Mouse (Mus musculus) forelimb bud, embryonic 11.5 days (tissue): ENCODE data around the gene Plod1.

ENCODE experiments used
- DNase-seq: peaks from one replicate; pipeline ENCODE4 v3.0.0-alpha.2; 2012; ENCODE audit warnings: low read depth, low spot score

The Plod1 gene

DNA sequence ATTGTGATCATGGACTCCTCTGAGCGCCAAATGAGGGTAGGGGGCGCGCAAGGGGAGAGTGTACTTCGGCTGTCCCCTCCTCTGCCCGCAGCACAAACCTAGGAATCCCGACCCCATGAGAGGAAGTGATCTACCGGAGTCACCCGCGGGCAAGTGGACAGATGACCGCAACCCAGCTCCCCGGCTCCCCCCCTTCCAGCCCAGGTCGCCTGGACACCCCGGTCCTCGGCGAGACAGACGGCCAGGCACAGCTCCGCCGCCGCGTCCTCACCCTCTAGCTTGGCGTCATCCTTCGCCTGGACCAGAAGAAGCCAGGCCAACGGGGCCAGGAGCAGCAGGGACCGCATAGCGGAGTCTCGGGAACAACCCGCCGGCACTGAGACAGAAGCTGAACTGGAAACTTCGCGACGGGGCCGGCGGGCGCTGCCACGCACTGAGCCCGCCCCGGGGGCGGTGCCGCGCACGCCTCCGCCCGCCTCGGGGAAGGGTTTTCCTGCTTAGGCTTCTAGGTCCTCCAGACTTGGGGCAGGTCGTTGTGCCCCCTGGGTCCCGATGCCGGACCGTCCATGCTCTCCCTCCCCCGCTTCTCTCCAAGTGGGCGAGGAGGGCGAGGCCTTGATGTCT, at the start of gene Plod1:
Gene Plod1 (minus strand): TSS at position 437 of the 624 bp plus-strand sequence.
- DNase-seq = peak; percentile 70

DNA sequence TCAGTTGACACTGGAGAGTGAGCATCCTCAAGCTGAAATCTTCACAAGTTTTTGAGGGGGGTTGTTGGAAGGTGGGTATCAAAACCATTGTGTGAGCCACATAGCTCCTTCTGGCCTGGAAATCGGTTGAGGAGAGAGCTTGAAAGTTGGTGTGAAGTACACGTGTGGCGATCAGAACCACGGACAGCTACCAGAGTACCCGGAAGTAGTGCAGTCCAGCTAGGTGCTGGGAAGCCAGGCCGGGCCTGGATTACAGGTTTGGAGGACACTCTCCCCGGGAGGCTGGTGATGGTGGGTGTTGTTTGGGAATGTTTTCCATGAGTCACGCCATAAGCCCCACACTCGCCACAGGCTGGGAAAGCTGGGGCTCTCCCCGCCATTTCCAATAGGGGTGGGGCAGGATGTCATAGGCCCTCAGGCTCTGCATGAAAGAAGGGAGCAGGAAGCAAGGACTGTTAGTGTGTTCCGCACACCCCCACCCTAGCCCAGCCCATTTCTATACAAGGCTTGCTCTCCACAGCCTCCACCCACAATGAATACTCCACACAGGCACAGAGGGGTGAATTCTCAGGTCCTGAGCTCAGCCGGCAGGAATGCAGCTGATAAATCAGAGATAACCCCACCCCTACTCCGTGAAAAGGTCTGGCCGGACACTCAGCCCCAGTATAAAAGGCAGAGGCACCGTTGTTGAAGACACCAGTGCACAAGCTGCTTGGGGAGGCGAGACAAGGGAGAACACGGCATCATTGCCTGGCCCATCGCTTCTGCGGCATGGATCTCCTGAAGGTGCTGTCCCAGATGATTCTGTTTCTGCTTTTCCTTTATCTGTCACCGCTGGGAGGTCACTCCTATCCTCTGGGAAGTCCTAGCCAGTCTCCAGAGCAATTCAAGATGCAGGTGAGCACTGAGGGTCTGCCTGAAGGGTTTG, 48.9 kb upstream of the Plod1 start, which contains the start of gene Nppb:
Gene Nppb (plus strand): TSS at position 584 of the 928 bp plus-strand sequence.
- peak; percentile 69 for DNase-seq

DNA sequence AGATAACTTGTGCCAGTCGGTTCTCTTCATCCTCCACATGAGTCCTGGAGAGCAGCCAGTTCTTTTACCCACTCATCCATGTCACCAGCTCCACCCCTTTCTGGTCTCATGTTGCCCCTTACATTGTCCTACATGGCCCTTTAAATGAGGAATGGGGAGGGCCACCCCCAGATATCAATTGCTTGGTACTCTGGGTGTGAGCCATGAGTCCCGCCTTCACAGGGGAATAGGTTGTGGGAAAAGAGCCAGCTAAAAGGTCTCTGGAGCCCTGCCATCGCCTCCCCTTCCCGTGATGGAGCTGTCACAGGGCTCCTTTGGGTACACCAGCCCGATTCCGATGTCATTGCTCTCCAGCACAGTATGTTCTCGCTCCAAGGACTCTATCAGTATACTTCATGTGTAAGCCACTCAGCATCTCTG, 42.9 kb upstream of the Plod1 start:
- no peak for DNase-seq

DNA sequence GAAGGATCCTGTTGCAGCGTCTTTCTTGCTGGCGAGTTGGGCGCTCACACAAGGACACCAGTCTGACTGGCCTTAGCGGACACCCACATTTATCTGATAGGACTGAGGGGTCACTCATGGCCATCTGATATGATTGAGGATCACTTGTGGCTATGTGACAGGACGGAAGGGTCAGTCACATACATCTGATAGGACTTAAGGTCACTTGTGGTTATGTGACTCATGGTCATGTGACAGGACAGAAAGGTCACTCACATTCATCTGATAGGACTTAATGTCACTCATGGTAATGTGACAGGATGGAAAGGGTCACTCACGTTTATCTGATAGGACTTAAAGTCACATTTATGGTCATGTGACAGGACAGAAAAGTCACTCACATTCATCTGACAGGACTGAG, 41.8 kb upstream of the Plod1 start:
- DNase-seq = no peak

DNA sequence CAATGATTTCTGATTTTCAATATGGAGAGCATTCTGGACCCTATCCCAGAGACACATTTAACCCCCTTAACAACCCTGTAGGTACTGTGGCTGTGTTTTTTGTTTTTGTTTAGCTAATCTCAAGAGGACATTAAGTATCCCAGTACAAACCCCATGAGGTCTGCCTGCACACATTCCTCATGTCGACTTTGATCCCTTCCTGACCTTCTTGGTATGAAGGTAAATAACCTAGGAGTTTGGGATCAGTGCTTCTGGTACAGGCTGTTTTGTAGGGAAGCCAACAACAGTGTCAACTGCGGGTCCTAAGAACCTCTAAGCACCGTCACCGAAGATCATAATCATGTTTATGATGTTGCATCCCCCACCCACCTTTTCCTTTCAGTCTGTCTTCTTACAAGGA, 41.2 kb upstream of the Plod1 start:
- no peak for DNase-seq

DNA sequence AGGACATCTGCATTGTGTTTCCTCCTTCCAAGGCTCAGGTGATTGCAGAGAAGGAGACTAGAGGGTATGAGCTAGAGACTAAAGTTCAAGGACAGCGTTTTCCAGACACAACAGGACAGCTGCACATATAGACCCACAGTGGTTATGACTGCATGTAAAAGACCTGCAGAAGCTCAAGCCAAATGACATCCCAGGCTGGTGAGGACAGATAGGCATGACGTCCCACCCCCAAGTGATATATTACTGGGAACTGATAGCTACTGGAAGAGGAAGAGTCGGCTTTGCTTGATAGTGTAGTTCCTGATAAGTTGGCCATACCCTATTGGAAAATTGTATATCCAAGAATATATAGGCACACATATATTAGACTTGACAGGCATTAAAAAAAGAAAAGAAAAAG, 39.7 kb upstream of the Plod1 start:
- no peak for DNase-seq

DNA sequence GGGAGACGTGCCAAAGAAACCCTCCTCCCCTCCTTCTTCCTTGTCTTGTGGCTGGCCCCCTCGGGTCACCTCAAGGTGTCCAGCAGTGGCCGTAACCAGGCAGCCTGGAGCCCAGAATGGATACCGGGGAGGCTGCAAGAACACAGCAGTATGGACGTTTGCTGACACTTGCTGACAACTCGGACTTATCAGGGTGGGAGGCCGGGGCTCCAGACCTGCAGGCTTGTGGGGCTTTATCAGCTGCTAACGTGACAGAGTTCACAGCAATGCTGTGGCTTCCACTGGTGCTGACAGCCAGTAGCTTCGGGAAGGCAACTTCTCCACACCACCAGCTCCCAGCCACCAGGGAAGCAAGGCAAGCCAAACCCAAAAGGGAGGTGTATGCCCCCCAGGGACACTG, 32.8 kb upstream of the Plod1 start:
- DNase-seq = no peak

DNA sequence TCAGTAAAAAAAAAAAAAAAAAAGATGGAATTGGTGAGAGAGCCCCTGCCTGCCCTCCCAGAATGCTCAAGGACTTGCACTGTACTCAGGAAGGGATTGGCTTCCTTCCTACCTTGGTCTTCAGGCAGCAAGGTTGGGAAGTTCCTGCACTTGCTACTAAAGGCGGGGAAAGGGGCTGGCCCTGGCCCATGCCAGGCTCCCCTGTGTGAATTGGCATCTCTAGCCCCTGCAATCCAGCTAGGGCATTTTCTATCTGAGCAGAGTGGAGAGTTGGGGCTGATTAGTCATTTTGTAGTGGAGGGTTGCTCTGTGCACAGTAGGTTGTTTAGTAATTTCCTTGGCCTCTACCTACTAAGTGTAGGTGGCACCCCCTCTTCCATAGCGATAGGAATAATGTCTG, 32.2 kb upstream of the Plod1 start:
- DNase-seq = no peak

DNA sequence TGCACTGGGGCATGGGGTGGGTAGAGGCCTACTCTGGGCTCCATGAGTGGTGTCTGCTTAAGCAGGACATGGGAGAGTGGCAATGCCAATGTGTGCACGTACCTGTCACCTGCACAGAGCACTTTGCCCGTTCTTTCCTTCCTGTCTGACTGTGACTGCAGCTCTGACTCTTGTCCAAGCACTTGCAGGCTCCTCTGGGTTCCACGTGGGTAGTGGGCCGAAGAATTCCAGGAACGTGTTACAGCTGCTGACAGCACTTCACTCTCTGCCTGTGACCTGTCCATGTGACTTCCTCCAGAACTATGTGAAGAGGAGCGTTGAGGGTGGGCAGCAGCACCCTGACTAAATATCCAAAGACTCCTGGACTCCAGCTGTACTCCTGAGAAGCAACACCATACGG, 29.1 kb upstream of the Plod1 start:
- DNase-seq = no peak

DNA sequence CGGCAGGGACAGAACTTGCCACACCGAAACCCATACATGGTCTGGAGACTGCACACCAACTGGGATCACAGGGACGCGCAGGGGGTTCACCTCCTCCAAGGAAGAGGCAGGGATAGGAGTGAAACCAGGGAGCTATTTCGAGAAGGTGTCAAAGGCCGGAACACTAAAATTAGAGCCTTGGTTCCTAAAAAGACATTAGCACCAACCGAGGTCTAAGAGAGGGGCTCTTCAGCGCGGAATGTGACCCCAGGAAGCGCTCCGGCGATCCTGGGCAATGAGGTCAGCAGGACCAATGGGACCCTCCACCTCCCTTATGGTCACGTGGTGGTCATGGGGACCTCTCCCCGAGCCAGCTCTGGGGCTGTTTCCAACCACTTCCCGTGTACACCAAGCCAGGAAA, 27.1 kb upstream of the Plod1 start:
- DNase-seq = no peak

DNA sequence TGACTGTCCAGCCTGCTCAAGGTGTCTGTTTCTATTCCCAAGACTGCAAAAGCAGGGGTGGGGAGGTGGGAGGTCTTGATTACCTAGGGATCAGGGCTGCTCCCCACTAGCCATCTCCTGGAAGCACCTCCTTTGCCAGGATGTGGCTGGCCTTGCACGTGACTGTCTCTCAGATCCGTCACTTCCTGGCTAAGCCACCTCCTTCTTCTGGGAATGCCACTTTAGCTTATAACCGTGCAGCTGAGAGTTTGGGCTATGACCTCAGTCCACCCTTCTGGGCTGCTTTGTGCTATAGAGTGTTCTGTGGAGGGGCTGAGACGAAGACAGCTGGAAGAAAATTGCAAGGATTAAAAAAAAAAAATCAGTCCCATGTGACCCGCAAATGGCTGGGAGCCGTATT, 26.2 kb upstream of the Plod1 start:
- no peak for DNase-seq

DNA sequence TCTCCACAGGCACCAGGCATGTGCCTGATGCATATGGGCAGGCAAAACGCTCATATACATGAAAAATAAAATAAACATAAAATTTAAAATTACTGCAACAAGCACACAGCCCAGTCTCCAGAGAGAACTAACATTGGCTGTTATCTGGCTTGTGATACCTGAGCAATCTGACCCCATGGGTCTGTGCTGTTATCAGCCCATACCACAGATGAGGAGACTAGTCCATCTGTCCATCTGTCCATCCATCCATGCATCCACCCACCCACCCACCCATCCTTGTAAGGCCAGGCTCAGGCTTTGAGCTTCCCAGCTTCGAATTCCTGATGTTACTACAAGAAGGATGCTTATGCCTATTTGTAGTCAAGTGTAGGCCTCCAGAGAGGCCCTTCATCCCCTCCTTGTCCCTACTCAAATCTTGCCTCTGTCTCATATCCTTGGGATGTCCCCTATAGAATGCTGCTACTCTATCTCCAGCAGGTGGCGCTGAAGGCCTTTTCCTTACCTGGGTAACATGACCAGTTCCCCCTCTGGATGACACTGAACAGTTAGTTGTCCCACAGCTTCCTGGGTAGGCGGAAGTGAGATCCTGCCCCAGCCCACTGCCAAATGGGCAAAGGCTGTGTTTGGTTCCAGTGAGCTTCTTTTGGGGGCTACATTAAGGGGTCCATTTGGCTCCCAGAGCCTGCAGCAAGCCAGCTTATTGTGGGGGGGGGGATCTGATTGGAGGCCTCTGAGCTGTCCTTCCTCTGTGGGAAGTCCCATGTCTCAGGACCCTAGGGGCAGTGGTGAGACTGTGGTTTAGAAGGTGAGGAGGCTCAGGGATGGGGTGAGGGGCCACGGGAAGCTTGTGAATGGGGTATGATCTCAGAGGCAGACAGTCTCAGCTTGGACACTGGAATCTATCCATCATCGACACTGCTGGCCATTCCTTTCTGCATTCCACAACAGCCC, 23.6 kb upstream of the Plod1 start:
- DNase-seq = peak; percentile 74

DNA sequence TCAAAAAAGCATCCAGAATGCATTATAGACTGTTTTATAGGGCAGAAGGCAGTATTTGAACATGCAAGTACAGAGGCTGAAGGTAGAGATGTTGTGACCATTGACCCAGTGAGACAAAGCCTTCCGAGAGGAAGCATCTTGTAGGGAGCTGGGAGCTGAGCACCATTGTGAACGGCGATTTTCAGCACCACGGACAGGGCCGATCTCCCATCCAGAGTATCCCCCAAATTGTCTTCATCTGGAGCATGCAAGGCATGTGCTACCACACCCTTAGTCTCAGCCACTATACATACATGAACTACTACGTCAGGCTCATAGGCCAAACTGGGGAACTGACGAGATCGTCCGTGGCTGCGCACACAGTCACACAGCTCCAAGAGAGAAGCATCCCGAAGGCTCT, 20.6 kb upstream of the Plod1 start:
- peak; percentile 73 for DNase-seq

DNA sequence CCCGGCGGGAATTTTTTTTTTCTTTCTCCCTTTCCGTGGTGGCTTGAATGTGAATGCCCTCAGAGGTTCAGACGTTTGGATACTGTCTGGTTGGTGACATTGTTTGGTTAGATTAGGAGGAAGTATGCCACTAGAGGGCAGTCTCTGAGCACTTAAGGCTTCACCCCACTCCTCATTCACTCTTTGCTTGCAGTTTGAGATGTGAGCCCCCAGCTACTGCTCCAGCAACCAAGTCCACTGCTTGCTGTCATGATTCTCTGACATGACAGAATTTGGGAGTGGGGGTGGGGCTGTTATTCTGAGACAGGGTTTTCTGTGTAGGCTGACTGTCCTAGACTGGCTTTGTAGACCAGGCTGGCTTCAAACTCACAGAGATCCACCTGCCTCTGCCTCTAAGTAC, 17.0 kb upstream of the Plod1 start:
- DNase-seq = peak; percentile 65

DNA sequence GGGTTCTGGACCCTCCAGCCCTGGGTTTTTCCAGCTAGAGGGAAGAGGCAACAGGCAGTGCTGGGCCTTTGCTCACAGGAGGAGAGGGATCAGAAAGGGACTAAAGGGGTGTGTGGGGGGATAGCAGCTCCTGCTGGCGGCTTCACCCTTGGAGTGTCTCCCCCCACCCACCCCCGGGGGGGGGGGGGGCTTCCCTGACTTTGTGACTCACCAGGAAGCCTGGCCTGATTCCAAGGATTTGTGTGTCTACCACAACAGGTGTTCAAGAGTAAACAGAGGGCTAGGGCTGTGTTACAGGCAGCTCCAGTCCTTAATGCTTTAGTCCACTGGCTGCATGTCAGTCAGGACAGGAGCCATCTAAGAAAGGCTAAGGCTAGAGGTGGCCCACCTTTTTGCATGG, 10.9 kb upstream of the Plod1 start:
- DNase-seq = no peak

DNA sequence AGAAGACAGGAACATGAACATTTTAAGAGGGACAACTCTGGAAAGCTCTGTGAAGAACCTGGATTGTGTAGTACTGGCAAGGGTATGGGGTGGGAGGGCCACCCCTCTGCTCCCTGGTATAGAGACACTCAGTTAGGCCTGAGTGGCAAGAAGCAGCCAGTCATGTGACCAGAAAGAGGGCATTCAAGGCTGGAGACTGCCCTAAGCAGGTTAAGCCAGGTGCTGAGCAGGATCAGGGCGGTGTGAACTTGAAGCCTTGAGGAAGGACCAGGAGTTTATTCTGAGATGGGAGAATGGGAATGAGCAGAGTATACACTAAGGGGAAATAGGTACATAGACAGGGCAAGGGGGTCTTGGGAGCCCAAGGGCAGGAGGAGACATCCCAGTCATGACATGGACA, 6.4 kb upstream of the Plod1 start:
- no peak for DNase-seq

DNA sequence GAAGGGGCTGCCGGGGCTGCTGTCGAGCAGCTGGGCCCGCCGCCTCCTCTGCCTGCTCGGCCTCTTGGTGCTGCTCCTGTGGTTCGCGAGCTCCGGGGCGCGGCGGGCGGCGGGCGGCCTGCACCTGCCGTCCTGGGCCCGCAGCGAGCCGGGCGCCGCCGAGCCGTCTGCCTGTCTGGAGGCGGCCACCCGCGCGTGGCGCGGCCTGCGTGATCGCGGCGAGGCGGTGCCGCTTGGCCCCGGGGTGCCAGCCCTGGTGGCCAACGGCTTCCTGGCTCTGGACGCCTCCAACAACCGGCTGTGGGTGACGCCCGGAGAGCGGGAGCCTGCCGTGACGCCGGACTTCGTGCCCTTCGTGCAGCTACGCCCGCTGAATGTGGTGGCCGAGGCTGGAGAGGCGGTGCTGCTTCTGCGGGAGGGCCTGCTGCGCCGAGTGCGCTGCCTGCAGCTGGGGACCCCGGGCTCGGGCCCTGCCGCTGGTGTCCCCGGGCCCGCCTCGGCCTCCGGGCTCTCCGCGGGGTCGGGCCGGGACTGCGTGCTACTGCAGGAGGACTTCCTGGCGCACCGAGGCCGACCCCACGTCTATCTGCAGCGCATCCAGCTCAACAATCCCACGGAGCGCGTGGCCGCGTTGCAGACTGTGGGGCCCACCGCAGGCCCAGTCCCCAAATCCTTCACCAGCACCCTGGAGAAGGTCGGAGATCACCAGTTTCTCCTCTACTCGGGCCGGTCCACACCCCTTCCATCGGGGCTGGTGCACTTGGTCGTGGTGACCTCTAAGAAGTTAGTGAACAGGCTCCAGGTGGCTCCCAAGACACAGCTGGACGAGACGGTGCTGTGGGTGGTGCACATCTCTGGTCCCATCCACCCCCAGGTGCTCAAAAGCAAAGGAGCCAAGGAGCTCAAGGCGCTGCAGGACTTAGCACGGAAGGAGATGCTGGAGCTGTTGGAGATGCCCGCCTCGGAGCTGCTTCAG, 4.8 kb upstream of the Plod1 start:
- no peak for DNase-seq

DNA sequence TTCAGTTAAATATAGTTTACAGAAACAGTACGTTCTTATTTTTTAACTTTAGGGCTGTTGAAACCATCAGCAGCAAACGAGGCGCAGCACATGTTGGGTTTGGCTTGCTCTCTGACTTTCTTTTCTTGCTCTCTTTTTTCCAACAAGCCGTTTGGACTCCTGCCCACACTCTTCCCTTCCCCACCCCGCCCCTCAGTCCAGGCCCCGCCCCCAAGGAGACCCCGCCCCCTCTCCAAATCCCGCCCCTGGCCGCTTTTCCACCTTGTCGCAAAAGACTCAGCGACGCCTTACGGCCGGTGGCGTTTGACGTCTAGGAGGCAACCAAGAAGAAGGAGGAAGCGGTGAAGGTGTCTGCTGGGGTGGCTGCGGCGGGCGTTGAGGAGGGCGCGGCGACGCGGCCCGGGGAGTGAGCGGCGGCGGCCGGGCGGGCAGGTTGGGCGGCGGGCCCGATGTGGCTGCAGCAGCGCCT, 4.0 kb upstream of the Plod1 start, which contains the start of gene 2510039O18Rik:
Gene 2510039O18Rik (plus strand): TSS at position 320 of the 469 bp plus-strand sequence.
- DNase-seq = peak; percentile 87

DNA sequence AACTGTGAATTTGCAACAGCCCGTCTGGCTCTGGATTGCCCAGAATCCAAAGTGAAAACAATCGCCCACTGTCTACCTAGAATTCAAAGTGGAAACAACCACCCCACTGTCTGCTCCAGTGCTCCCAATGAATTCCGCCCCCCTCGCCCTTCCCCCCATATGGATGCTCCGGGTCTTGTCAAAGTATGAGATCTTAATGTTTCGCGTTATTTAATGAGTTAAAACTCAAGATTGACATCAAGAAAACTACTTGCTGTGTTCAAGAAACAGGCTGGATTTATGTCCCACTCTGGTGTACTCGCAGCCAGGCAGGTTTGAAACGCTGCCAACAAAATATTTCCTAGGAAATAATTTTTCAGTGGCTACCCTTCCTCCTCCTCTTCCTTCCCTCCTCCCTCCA, 3.5 kb upstream of the Plod1 start:
- DNase-seq = peak; percentile 31
